Mouse (Mus musculus): ENCODE measurements around the gene Cfdp1. TPM values are rescaled to one million over a fixed set of nuclear protein-coding genes. Genes with fewer than 3 reads are reported as not detected.

Gene Cfdp1
- polyA plus RNA-seq, 2 experiments: 129 to 210 TPM

DNA sequence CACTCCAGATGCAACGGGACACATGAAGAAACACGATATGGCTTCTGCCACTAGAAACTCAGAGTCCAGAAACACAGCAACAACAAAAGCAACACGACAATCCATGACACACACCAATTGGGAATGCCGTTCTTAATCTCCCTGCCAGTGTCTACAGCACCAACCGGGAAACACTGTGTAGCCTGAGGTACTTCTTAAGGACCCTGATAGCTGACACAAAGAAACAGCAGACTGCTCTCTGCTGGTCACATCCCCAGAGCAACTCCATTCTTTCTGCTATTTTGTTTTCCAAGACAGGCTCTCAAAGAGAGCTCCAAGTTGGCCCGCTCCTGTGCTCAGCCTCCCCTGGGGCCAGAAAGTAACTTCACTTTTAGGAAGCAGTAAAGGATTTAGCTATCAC, 20.1 kb downstream of the Cfdp1 start:
- no peak overlapping the region for H3K4me3 ChIP-seq (replicated peaks; ENCODE audit: low read length)
- H3K27me3 ChIP-seq (ENCODE audit: control insufficient read depth, insufficient read depth, low read length): no peaks in the 10 kb centered on the region
- no peaks in the 10 kb centered on the region for H3K4me1 ChIP-seq (ENCODE audit: control insufficient read depth, insufficient read depth, low read length)
- no peak for DNase-seq (ENCODE audit: low spot score)
- 61% methylated on average over 6 of the region's 6 CpGs for WGBS
- no peak for ATAC-seq (ENCODE audit: low FRiP score, low read depth)
- H3K9me3 ChIP-seq (ENCODE audit: control insufficient read depth, low read length): no peaks in the 10 kb centered on the region
- H3K9ac ChIP-seq (ENCODE audit: low read depth, low read length, severe bottlenecking): no peak overlapping the region
- no peak overlapping the region for H3K4me2 ChIP-seq (replicated peaks; ENCODE audit: low read depth, low read length, severe bottlenecking)
- H3K36me3 ChIP-seq (ENCODE audit: control insufficient read depth, insufficient read depth, low read length): peaks cover 69% of the 10 kb centered on the region
- TF ChIP-seq POLR2A (IDR thresholded peaks at IDR 0.05; ENCODE audit: borderline replicate concordance, extremely low read depth, insufficient read depth, insufficient read length): no peak
- no peak overlapping the region for H3K27ac ChIP-seq (replicated peaks; ENCODE audit: low read depth, low read length)

DNA sequence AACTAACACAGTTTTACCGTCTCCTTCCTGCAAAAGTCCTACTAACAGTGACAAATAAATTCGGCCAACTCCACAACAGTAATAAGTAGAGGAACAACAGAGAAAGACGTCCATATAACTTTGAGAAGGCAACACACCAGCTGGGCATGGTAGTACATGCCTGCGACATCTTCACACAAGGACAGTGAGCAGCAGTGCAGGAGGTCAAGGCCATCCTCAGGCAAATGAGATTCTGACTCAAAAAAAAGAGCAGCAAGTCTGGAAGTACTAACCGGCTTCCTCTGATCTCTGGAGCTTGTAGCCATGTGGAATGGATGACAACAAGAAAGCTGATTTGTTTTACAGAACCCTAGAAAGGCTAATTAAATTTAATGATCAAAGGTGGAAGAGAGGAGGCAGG, 21.1 kb downstream of the Cfdp1 start:
- Histone ChIP-seq H3K9me3 (ENCODE audit: control insufficient read depth, low read length) (no peaks in the 10 kb centered on the region), H3K9ac (ENCODE audit: low read depth, low read length, severe bottlenecking) (no peak overlapping the region), H3K27me3 (ENCODE audit: control insufficient read depth, insufficient read depth, low read length) (no peaks in the 10 kb centered on the region), H3K36me3 (ENCODE audit: control insufficient read depth, insufficient read depth, low read length) (peaks cover 71% of the 10 kb centered on the region), H3K27ac (replicated peaks; ENCODE audit: low read depth, low read length) (no peak overlapping the region), H3K4me3 (replicated peaks; ENCODE audit: low read length) (no peak overlapping the region), H3K4me1 (ENCODE audit: control insufficient read depth, insufficient read depth, low read length) (no peaks in the 10 kb centered on the region), H3K4me2 (replicated peaks; ENCODE audit: low read depth, low read length, severe bottlenecking) (no peak overlapping the region)
- WGBS: 42% methylated on average over 5 of the region's 5 CpGs
- DNase-seq (ENCODE audit: low spot score) (no peak), ATAC-seq (ENCODE audit: low FRiP score, low read depth) (no peak)
- no peak for TF ChIP-seq POLR2A (IDR thresholded peaks at IDR 0.05; ENCODE audit: borderline replicate concordance, extremely low read depth, insufficient read depth, insufficient read length)

DNA sequence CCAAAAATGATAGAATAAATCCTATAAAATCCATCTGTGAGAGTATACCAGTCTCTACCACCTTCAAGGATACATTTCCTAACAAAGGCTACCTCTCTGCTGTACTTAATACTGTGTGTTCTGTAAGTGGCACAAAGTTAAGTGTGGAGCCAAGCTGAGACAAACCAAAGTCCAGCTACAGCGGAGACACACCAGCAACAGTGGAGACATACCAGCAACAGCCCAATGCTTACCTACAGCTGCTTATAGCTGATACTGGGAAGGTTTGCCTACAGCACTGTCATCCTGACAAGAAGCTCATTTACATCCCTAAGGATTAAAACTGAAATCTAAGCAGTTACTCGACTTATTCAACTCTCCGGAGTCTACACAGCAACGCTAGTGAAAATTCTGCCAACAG, 22.1 kb downstream of the Cfdp1 start:
- ATAC-seq (ENCODE audit: low FRiP score, low read depth) (no peak), DNase-seq (ENCODE audit: low spot score) (no peak)
- no peak overlapping the region for H3K9ac ChIP-seq (ENCODE audit: low read depth, low read length, severe bottlenecking)
- H3K27me3 ChIP-seq (ENCODE audit: control insufficient read depth, insufficient read depth, low read length): no peaks in the 10 kb centered on the region
- H3K4me1 ChIP-seq (ENCODE audit: control insufficient read depth, insufficient read depth, low read length): no peaks in the 10 kb centered on the region
- TF ChIP-seq POLR2A (IDR thresholded peaks at IDR 0.05; ENCODE audit: borderline replicate concordance, extremely low read depth, insufficient read depth, insufficient read length): no peak
- H3K4me3 ChIP-seq (replicated peaks; ENCODE audit: low read length): no peak overlapping the region
- whole genome bisulfite sequencing: 63% methylated on average over 4 of the region's 4 CpGs
- no peaks in the 10 kb centered on the region for H3K9me3 ChIP-seq (ENCODE audit: control insufficient read depth, low read length)
- H3K27ac ChIP-seq (replicated peaks; ENCODE audit: low read depth, low read length): no peak overlapping the region
- peaks cover 69% of the 10 kb centered on the region for H3K36me3 ChIP-seq (ENCODE audit: control insufficient read depth, insufficient read depth, low read length)
- H3K4me2 ChIP-seq (replicated peaks; ENCODE audit: low read depth, low read length, severe bottlenecking): no peak overlapping the region

- DNase-seq (ENCODE audit: low spot score) (peak; percentile 26), ATAC-seq (ENCODE audit: low FRiP score, low read depth) (0 out of 2 replicates have a peak, but pooled peaks have one; percentile 41)
- Histone ChIP-seq H3K27ac (replicated peaks; ENCODE audit: low read depth, low read length) (no peak overlapping the region), H3K27me3 (ENCODE audit: control insufficient read depth, insufficient read depth, low read length) (no peaks in the 10 kb centered on the region), H3K9ac (ENCODE audit: low read depth, low read length, severe bottlenecking) (no peak overlapping the region), H3K4me2 (replicated peaks; ENCODE audit: low read depth, low read length, severe bottlenecking) (no peak overlapping the region), H3K36me3 (ENCODE audit: control insufficient read depth, insufficient read depth, low read length) (peaks cover 79% of the 10 kb centered on the region), H3K9me3 (ENCODE audit: control insufficient read depth, low read length) (no peaks in the 10 kb centered on the region), H3K4me1 (ENCODE audit: control insufficient read depth, insufficient read depth, low read length) (no peaks in the 10 kb centered on the region), H3K4me3 (replicated peaks; ENCODE audit: low read length) (no peak overlapping the region)
- WGBS: 80% methylated on average over 6 of the region's 6 CpGs
- TF ChIP-seq POLR2A (IDR thresholded peaks at IDR 0.05; ENCODE audit: borderline replicate concordance, extremely low read depth, insufficient read depth, insufficient read length): no peak
Measured at GRCm38 (mm10) chr8:111828595-111828994, 25.5 kb downstream of the Cfdp1 start.

DNA sequence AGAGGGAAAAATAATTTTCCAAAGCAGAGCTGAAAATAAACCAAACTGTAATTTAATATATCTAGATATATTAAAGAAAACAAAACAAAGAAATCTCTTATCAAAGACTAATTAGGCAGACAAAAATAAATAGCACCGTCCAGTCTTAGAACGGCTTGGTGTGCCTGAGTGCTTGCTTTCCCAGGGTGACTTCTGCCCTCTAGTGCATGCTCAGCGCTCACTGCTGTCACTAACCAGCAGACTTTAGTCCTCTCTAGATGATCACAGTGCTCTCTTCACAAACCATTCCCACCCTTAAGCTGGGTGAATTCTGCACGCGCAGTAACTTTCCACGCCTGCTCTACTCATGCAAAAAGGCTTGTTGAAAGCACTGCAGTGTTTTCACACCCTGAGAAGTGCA, 28.9 kb downstream of the Cfdp1 start:
- no peak overlapping the region for H3K9ac ChIP-seq (ENCODE audit: low read depth, low read length, severe bottlenecking)
- H3K4me3 ChIP-seq (replicated peaks; ENCODE audit: low read length): no peak overlapping the region
- peak; percentile 38 for DNase-seq (ENCODE audit: low spot score)
- WGBS: 77% methylated on average over 6 of the region's 6 CpGs
- ATAC-seq (ENCODE audit: low FRiP score, low read depth): no peak
- H3K4me2 ChIP-seq (replicated peaks; ENCODE audit: low read depth, low read length, severe bottlenecking): no peak overlapping the region
- no peaks in the 10 kb centered on the region for H3K27me3 ChIP-seq (ENCODE audit: control insufficient read depth, insufficient read depth, low read length)
- peaks cover 73% of the 10 kb centered on the region for H3K36me3 ChIP-seq (ENCODE audit: control insufficient read depth, insufficient read depth, low read length)
- TF ChIP-seq POLR2A (IDR thresholded peaks at IDR 0.05; ENCODE audit: borderline replicate concordance, extremely low read depth, insufficient read depth, insufficient read length): no peak
- no peaks in the 10 kb centered on the region for H3K4me1 ChIP-seq (ENCODE audit: control insufficient read depth, insufficient read depth, low read length)
- no peak overlapping the region for H3K27ac ChIP-seq (replicated peaks; ENCODE audit: low read depth, low read length)
- no peaks in the 10 kb centered on the region for H3K9me3 ChIP-seq (ENCODE audit: control insufficient read depth, low read length)

DNA sequence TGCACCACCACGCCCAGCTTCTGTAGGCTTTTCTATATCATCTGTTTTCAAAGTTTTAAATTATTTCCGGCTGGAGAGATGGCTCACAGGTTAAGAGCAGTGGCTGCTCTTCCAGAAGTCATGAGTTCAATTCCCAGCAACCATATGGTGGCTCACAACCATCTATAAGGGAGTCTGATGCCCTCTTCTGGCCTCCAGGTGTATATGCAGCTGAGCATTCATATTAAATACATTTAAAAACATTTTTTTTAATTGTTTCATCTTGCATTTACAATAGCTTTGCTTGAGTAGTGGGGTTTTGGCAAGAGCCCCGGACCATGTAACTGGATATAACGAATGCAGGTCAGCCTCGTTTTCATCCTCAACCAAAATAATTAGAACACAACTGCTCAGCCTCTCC, 29.8 kb downstream of the Cfdp1 start:
- Histone ChIP-seq H3K4me1 (ENCODE audit: control insufficient read depth, insufficient read depth, low read length) (no peaks in the 10 kb centered on the region), H3K36me3 (ENCODE audit: control insufficient read depth, insufficient read depth, low read length) (peaks cover 71% of the 10 kb centered on the region), H3K9ac (ENCODE audit: low read depth, low read length, severe bottlenecking) (no peak overlapping the region), H3K9me3 (ENCODE audit: control insufficient read depth, low read length) (no peaks in the 10 kb centered on the region), H3K4me2 (replicated peaks; ENCODE audit: low read depth, low read length, severe bottlenecking) (no peak overlapping the region), H3K27ac (replicated peaks; ENCODE audit: low read depth, low read length) (no peak overlapping the region), H3K4me3 (replicated peaks; ENCODE audit: low read length) (no peak overlapping the region), H3K27me3 (ENCODE audit: control insufficient read depth, insufficient read depth, low read length) (no peaks in the 10 kb centered on the region)
- TF ChIP-seq POLR2A (IDR thresholded peaks at IDR 0.05; ENCODE audit: borderline replicate concordance, extremely low read depth, insufficient read depth, insufficient read length): no peak
- 93% methylated on average over 5 of the region's 5 CpGs for WGBS
- ATAC-seq (ENCODE audit: low FRiP score, low read depth): no peak
- no peak for DNase-seq (ENCODE audit: low spot score)

Measured in limb, embryonic 14.5 days (tissue).